Mouse (Mus musculus): Measurements from ENCODE around the gene Armt1. TPM values are rescaled to one million over a fixed set of nuclear protein-coding genes. Genes with fewer than 3 reads are reported as not detected.
"Not testable (repeated sequence)": the region's sequence is repeated elsewhere in the genome, so short reads cannot be mapped to it uniquely, and the experiment has no call there.

Armt1 gene
- polyA plus RNA-seq, 1 experiment = 22.1 TPM

DNA sequence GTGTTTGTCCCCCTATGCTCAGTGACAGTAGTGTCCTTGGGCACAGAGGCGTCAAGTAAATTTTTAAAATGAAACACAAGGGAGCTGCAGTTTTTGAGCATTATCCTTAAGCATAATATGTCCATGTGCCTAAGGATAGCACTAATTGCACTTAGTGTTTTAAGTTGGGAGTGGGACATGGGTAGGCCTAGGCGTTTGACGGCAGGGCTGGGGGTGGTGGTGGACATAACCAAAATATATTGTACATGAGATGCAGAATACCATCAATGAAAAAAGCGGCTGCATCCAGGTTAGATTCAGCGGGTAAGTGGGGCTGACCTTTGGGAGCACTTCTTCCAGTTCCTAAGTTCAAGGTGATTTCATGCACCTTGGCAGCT, 533 bp upstream of the Armt1 start:
- Histone ChIP-seq H3K4me3 (ENCODE audit: control insufficient read depth, insufficient read depth, low read length) (peak overlapping the region; percentile 50), H3K36me3 (ENCODE audit: control insufficient read depth, insufficient read depth, low read length) (peaks cover 3% of the 10 kb centered on the region; the same call in 1 of the 2 replicates), H3K27me3 (ENCODE audit: control insufficient read depth, insufficient read depth, low read length) (no peaks in the 10 kb centered on the region), H3K27ac (ENCODE audit: control insufficient read depth, insufficient read depth, low read length) (peak overlapping the region; percentile 1; the same call in 1 of the 2 replicates), H3K4me1 (replicated peaks; ENCODE audit: control insufficient read depth, insufficient read depth, low read length) (peaks cover 9% of the 10 kb centered on the region)
- 12% methylated on average over 5 of the region's 5 CpGs for WGBS
- no peak for TF ChIP-seq POLR2A (IDR thresholded peaks at IDR 0.05; ENCODE audit: control insufficient read depth, extremely low read depth, insufficient read depth, low read length, poor library complexity)
- TF ChIP-seq CTCF (IDR thresholded peaks at IDR 0.05; ENCODE audit: borderline replicate concordance, control insufficient read depth, extremely low read depth, insufficient read depth, low read length, poor library complexity) = no peak
- no peak for DNase-seq

DNA sequence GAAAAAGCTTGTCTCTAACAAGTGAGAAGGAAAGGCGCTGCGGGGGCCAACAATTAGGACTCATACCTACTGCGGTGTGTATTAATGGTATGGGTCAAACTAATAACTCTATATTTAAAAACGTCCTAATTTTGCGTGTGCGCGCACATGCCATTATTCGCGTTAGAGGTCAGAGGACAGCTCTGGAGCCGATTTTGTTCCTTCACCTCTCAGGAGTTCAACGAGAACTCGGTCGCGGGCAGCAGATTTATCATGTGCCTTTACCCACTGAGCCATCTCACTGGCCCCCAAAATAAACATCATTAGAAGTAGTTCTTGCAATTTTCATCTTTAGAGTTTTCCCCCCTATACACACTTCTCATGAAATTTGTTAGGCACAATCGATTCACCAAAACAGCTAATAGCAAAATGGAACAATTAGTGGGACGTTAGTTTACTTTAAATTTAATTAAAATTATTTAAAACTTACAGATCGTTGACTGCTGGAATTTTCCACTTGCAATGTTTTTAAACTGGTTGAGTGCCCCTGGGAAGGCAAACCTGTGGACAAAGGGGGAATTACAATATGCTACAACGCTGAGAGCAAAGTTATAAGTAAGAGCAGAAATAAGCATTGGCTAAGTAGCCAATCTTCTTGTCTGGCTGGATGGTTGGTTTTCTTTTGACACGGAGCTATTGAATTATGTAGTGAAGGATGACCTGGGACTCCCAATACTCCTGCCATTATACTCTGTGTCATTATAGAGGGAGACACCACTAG, 909 bp downstream of the Armt1 start:
- Histone ChIP-seq H3K27ac (ENCODE audit: control insufficient read depth, insufficient read depth, low read length) (peak overlapping the region; percentile 92), H3K27me3 (ENCODE audit: control insufficient read depth, insufficient read depth, low read length) (no peaks in the 10 kb centered on the region), H3K4me3 (ENCODE audit: control insufficient read depth, insufficient read depth, low read length) (peak overlapping the region; percentile 74), H3K36me3 (ENCODE audit: control insufficient read depth, insufficient read depth, low read length) (peaks cover 3% of the 10 kb centered on the region), H3K4me1 (replicated peaks; ENCODE audit: control insufficient read depth, insufficient read depth, low read length) (peaks cover 9% of the 10 kb centered on the region)
- TF ChIP-seq CTCF (IDR thresholded peaks at IDR 0.05; ENCODE audit: borderline replicate concordance, control insufficient read depth, extremely low read depth, insufficient read depth, low read length, poor library complexity) = no peak
- TF ChIP-seq POLR2A (IDR thresholded peaks at IDR 0.05; ENCODE audit: control insufficient read depth, extremely low read depth, insufficient read depth, low read length, poor library complexity) = no peak
- peak; percentile 20 for DNase-seq
- WGBS = 5% methylated on average over 19 of the region's 19 CpGs

DNA sequence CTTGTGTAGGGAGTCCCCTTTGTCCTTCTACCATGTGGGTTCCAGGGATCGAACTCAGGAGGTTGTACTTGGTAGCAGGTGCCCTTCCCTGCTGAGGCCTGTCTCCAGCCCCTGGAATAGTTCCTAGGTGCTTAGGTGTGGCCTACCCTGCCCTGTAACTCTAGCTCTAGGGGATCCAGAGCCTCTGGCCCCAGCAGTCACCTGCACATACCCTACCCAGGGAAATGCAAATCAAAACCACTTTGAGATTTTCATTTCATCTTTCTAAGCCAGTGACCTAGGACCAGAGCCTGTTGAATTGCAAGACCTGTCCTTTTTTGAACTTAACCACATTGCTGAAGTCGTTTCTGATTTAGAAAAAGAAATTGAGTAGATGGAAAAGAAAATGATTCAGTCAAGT, 1.6 kb downstream of the Armt1 start:
- WGBS = 73% methylated on average over 2 of the region's 2 CpGs
- H3K4me3 ChIP-seq (ENCODE audit: control insufficient read depth, insufficient read depth, low read length); H3K27me3 ChIP-seq (ENCODE audit: control insufficient read depth, insufficient read depth, low read length); H3K27ac ChIP-seq (ENCODE audit: control insufficient read depth, insufficient read depth, low read length); H3K36me3 ChIP-seq (ENCODE audit: control insufficient read depth, insufficient read depth, low read length); DNase-seq; H3K4me1 ChIP-seq (replicated peaks; ENCODE audit: control insufficient read depth, insufficient read depth, low read length): not testable (repeated sequence)

DNA sequence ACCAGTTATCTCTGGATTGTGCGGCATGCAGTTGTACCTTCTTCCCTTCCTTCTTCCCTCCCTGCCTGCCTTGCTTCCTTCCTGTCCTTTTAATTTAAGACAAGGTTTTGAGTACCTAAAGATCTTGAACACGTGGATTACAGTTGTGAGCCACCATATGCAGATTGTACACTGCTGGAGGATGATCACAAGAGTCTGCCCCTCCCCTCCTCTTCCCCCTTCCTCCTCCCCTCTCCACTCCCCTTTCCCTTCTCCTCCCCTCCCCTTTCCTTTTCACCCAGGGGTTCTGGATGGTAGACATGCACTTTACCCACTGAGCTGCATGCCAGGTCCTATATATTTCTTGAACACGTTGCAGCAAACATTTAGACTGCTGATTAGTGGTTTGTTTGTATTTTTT, 3.1 kb downstream of the Armt1 start:
- WGBS = 63% methylated on average over 3 of the region's 3 CpGs
- no peaks in the 10 kb centered on the region for H3K27me3 ChIP-seq (ENCODE audit: control insufficient read depth, insufficient read depth, low read length)
- TF ChIP-seq POLR2A (IDR thresholded peaks at IDR 0.05; ENCODE audit: control insufficient read depth, extremely low read depth, insufficient read depth, low read length, poor library complexity) (no peak), CTCF (IDR thresholded peaks at IDR 0.05; ENCODE audit: borderline replicate concordance, control insufficient read depth, extremely low read depth, insufficient read depth, low read length, poor library complexity) (no peak)
- H3K27ac ChIP-seq (ENCODE audit: control insufficient read depth, insufficient read depth, low read length) = no peak overlapping the region
- peaks cover 19% of the 10 kb centered on the region for H3K36me3 ChIP-seq (ENCODE audit: control insufficient read depth, insufficient read depth, low read length)
- no peak overlapping the region for H3K4me3 ChIP-seq (ENCODE audit: control insufficient read depth, insufficient read depth, low read length)
- no peak for DNase-seq
- peaks cover 9% of the 10 kb centered on the region for H3K4me1 ChIP-seq (replicated peaks; ENCODE audit: control insufficient read depth, insufficient read depth, low read length)

DNA sequence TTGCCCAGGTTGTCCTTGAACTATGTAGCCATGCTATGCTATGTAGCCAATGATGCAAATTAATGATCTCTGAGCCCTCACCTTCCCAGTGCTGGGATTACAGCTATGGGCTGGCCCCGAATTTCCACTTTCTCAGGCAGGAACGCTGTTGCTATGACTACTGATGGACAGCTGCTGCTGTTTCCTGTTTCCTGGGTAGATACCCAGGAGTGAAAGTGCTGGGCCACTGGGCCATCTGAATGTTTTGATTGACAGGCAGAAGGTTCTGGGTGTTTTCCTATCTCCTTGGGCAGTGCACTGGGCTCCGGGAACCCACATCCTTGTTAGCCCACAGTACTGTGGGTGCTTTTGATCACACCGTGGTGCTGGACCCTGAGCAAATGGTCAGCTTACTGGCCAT, 24.1 kb downstream of the Armt1 start:
- WGBS = 27% methylated on average over 4 of the region's 4 CpGs
- DNase-seq = no peak
- Histone ChIP-seq H3K4me1 (replicated peaks; ENCODE audit: control insufficient read depth, insufficient read depth, low read length) (no peaks in the 10 kb centered on the region), H3K36me3 (ENCODE audit: control insufficient read depth, insufficient read depth, low read length) (peaks cover 34% of the 10 kb centered on the region), H3K4me3 (ENCODE audit: control insufficient read depth, insufficient read depth, low read length) (no peak overlapping the region), H3K27ac (ENCODE audit: control insufficient read depth, insufficient read depth, low read length) (no peak overlapping the region), H3K27me3 (ENCODE audit: control insufficient read depth, insufficient read depth, low read length) (no peaks in the 10 kb centered on the region)
- no peak for TF ChIP-seq CTCF (IDR thresholded peaks at IDR 0.05; ENCODE audit: borderline replicate concordance, control insufficient read depth, extremely low read depth, insufficient read depth, low read length, poor library complexity)
- TF ChIP-seq POLR2A (IDR thresholded peaks at IDR 0.05; ENCODE audit: control insufficient read depth, extremely low read depth, insufficient read depth, low read length, poor library complexity) = no peak

DNA sequence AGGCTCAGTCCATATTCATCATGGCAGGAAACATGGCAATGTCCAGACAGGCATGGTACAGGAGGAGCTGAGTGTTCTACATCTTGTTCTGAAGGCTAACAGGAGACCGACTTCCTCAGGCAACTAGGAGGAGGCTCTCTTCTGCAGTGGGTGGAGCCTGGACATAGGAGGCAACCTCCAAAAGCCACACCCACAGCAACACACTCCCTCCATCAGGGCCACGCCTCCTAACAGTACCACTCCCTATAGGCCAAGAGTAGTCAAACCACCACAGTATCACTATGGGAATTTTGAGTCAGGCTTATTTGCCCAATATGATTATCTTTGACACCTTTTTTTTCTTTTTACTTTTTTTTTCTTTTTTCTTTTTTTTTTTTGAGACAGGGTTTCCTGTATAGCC, 27.9 kb downstream of the Armt1 start:
- Histone ChIP-seq H3K27me3 (ENCODE audit: control insufficient read depth, insufficient read depth, low read length) (no peaks in the 10 kb centered on the region), H3K4me1 (replicated peaks; ENCODE audit: control insufficient read depth, insufficient read depth, low read length) (no peaks in the 10 kb centered on the region), H3K36me3 (ENCODE audit: control insufficient read depth, insufficient read depth, low read length) (peaks cover 8% of the 10 kb centered on the region), H3K27ac (ENCODE audit: control insufficient read depth, insufficient read depth, low read length) (no peak overlapping the region), H3K4me3 (ENCODE audit: control insufficient read depth, insufficient read depth, low read length) (no peak overlapping the region)
- no peak for DNase-seq
- WGBS = 91% methylated on average over 2 of the region's 2 CpGs
- no peak for TF ChIP-seq CTCF (IDR thresholded peaks at IDR 0.05; ENCODE audit: borderline replicate concordance, control insufficient read depth, extremely low read depth, insufficient read depth, low read length, poor library complexity)
- no peak for TF ChIP-seq POLR2A (IDR thresholded peaks at IDR 0.05; ENCODE audit: control insufficient read depth, extremely low read depth, insufficient read depth, low read length, poor library complexity)

DNA sequence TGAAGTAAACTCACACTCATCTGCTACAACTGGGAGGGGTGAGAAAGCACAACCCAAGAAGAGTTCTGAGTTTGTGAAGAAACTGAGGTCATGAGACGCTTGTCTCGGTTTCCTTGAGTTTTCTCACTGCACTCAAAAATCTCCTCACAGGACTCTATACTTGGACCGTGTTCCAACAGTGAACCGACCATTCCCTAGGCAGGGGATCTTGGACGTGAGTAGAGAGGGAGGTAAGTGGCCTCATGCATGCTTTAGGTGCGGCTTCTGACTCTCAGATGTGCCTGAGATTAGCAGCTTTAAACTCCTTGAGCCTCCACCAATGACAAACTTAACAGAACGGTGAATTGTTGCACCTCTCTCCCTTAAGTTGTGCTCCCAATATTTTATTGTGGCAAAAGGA, 33.5 kb downstream of the Armt1 start:
- no peak overlapping the region for H3K4me3 ChIP-seq (ENCODE audit: control insufficient read depth, insufficient read depth, low read length)
- no peaks in the 10 kb centered on the region for H3K27me3 ChIP-seq (ENCODE audit: control insufficient read depth, insufficient read depth, low read length)
- no peak for DNase-seq
- H3K4me1 ChIP-seq (replicated peaks; ENCODE audit: control insufficient read depth, insufficient read depth, low read length) = no peaks in the 10 kb centered on the region
- TF ChIP-seq CTCF (IDR thresholded peaks at IDR 0.05; ENCODE audit: borderline replicate concordance, control insufficient read depth, extremely low read depth, insufficient read depth, low read length, poor library complexity) = no peak
- TF ChIP-seq POLR2A (IDR thresholded peaks at IDR 0.05; ENCODE audit: control insufficient read depth, extremely low read depth, insufficient read depth, low read length, poor library complexity) = no peak
- H3K36me3 ChIP-seq (ENCODE audit: control insufficient read depth, insufficient read depth, low read length) = no peaks in the 10 kb centered on the region
- no peak overlapping the region for H3K27ac ChIP-seq (ENCODE audit: control insufficient read depth, insufficient read depth, low read length)
- 97% methylated on average over 7 of the region's 7 CpGs for WGBS
